Comparison of ENCODE assay signal across 26 mouse cellular contexts in genomic region chr3:105721681-105722201, GRCm38 (mm10). TPM values are rescaled to one million over a fixed set of nuclear protein-coding genes. Genes with fewer than 3 reads are reported as not detected.
A peak's percentile ranks its signal among the peaks of the same experiment; 100 is the strongest.
DNase-seq lines count a peak whose midpoint lies in the region; ATAC-seq and TF ChIP-seq lines count a peak whose summit lies in the region.
"Had no signal": no experiment of that assay in that cellular context is flagged by ENCODE, and none has a peak within 500 bp of the region (broad histone marks: within the 10 kb centered on the region; RNA-seq: fewer than 3 reads in every experiment).

No protein-coding gene starts in this region.

- no peaks in the 10 kb centered on the region for H3K27me3 ChIP-seq in midbrain, embryonic 16.5 days (ENCODE audit: control insufficient read depth, insufficient read depth, low read depth, low read length)
- H3K27me3 ChIP-seq in midbrain, embryonic 14.5 days (ENCODE audit: control insufficient read depth, insufficient read depth, low read length) = no peaks in the 10 kb centered on the region
- H3K27me3 ChIP-seq: embryonic facial prominence, embryonic 13.5 days; forebrain, embryonic 15.5 days; intestine, embryonic 15.5 days had no signal

- H3K27ac ChIP-seq in gastrocnemius, adult 2 months = peak overlapping the region; percentile 38
- H3K27ac ChIP-seq in midbrain, embryonic 16.5 days (ENCODE audit: low read length) = no peak overlapping the region
- no peak overlapping the region for H3K27ac ChIP-seq in midbrain, embryonic 14.5 days (replicated peaks; ENCODE audit: low read depth, low read length)
- H3K27ac ChIP-seq: embryonic facial prominence, embryonic 13.5 days; forebrain, embryonic 15.5 days; intestine, embryonic 15.5 days; midbrain, embryonic 10.5 days had no signal

- WGBS in midbrain, embryonic 16.5 days = 75% methylated on average over 2 of the region's 2 CpGs
- 79% methylated on average over 2 of the region's 2 CpGs for WGBS in midbrain, embryonic 14.5 days

- H3K4me3 ChIP-seq in gastrocnemius, adult 2 months = no peak overlapping the region
- H3K4me3 ChIP-seq in midbrain, embryonic 16.5 days (ENCODE audit: low read depth, low read length) = no peak overlapping the region
- no peak overlapping the region for H3K4me3 ChIP-seq in midbrain, embryonic 14.5 days (replicated peaks; ENCODE audit: low read depth, low read length)
- H3K4me3 ChIP-seq: embryonic facial prominence, embryonic 13.5 days; forebrain, embryonic 15.5 days; intestine, embryonic 15.5 days; midbrain, embryonic 10.5 days had no signal

- intact Hi-C loops in gastrocnemius, adult 2 months (cut with DNase I) = no loop called here

- TF ChIP-seq CTCF in gastrocnemius, adult 2 months (IDR thresholded peaks at IDR 0.05) = no peak

- ATAC-seq in midbrain, embryonic 16.5 days = peak; percentile 18; the same call in 1 of the 2 replicates
- no peak for ATAC-seq in midbrain, embryonic 14.5 days (ENCODE audit: low FRiP score, low TSS enrichment)
- peak; percentile 43 for ATAC-seq in monocyte, adult 5-6 weeks (replicated peaks; ENCODE audit: insufficient number of reproducible peaks, low FRiP score, low TSS enrichment, poor library complexity, severe bottlenecking)
- ATAC-seq: forebrain, embryonic 15.5 days; hindbrain, embryonic 16.5 days; intestine, embryonic 15.5 days had no signal

- H3K9me3 ChIP-seq in midbrain, embryonic 16.5 days (replicated peaks; ENCODE audit: control insufficient read depth, low read length, poor library complexity, severe bottlenecking) = no peaks in the 10 kb centered on the region
- H3K9me3 ChIP-seq in midbrain, embryonic 14.5 days (ENCODE audit: control insufficient read depth, low read length) = no peaks in the 10 kb centered on the region
- H3K9me3 ChIP-seq: embryonic facial prominence, embryonic 13.5 days; forebrain, embryonic 15.5 days; G1E; intestine, embryonic 15.5 days; midbrain, embryonic 10.5 days had no signal

- H3K4me2 ChIP-seq in midbrain, embryonic 16.5 days (ENCODE audit: low read length) = no peak overlapping the region
- no peak overlapping the region for H3K4me2 ChIP-seq in midbrain, embryonic 14.5 days (ENCODE audit: low read length)
- H3K4me2 ChIP-seq: embryonic facial prominence, embryonic 13.5 days; forebrain, embryonic 15.5 days; intestine, embryonic 15.5 days; liver, embryonic 11.5 days; lung, embryonic 14.5 days had no signal

- H3K9ac ChIP-seq in midbrain, embryonic 16.5 days (ENCODE audit: low read depth, low read length) = no peak overlapping the region
- H3K9ac ChIP-seq in midbrain, embryonic 14.5 days (replicated peaks; ENCODE audit: low read length) = no peak overlapping the region
- H3K9ac ChIP-seq: embryonic facial prominence, embryonic 13.5 days; forebrain, embryonic 15.5 days; intestine, embryonic 15.5 days; lung, embryonic 14.5 days had no signal

- no peaks in the 10 kb centered on the region for H3K4me1 ChIP-seq in midbrain, embryonic 16.5 days (ENCODE audit: control insufficient read depth, insufficient read depth, low read length)
- peaks cover 3% of the 10 kb centered on the region; the same call in 1 of the 2 replicates for H3K4me1 ChIP-seq in midbrain, embryonic 14.5 days (ENCODE audit: control insufficient read depth, insufficient read depth, low read length)
- H3K4me1 ChIP-seq: intestine, embryonic 15.5 days had no signal

- H3K36me3 ChIP-seq in midbrain, embryonic 16.5 days (ENCODE audit: control insufficient read depth, insufficient read depth, low read length) = no peaks in the 10 kb centered on the region
- H3K36me3 ChIP-seq in midbrain, embryonic 14.5 days (ENCODE audit: control insufficient read depth, insufficient read depth, low read length) = no peaks in the 10 kb centered on the region
- H3K36me3 ChIP-seq: embryonic facial prominence, embryonic 13.5 days; forebrain, embryonic 15.5 days; intestine, embryonic 15.5 days; midbrain, embryonic 10.5 days had no signal

- no peak for DNase-seq in gastrocnemius, adult 2 months
- no peak for DNase-seq in gastrocnemius, adult 8-10 months (ENCODE audit: low spot score in 2 of 2)
- no peak for DNase-seq in midbrain, embryonic 14.5 days
- no peak for DNase-seq in cerebellum, adult 11 months
- DNase-seq in cerebellum, postnatal 14 days = no peak
- DNase-seq: adrenal gland, adult 2 months; cerebellum, adult 18-20 months; cerebellum, postnatal 25 days; embryo, embryonic 11 days; gastrocnemius, postnatal 25 days; kidney, adult 8-10 months; kidney, postnatal 10 days; lung, embryonic 14.5 days; lung, postnatal 4 days; right cerebral cortex, postnatal 14 days; spleen, adult 18-20 months; thymus, postnatal 36 days had no signal

RNA-seq across cellular contexts. Expression of gene Inka2, which starts 17.3 kb away (rescaled TPM):
- total RNA-seq in gastrocnemius, adult 2 months (2021) = 1 to 10 TPM; 2.9 to 4.5 TPM
- 1 to 10 TPM; 2.5 to 4.4 (median 3.1) TPM for total RNA-seq in gastrocnemius, adult 8-10 months (2022)
- polyA plus RNA-seq in midbrain, embryonic 16.5 days (2015; fragmentation: Nextera tagmentation; extraction: Ambion mirVana) = 5.5 and 7.0 TPM in 2 replicates
- 1.5 and 3.2 TPM in 2 replicates for polyA plus RNA-seq in midbrain, embryonic 14.5 days (2014; fragmentation: Nextera tagmentation; extraction: Ambion mirVana)
- 0.21 to 0.29 TPM in 2 of 3 replicates, not detected in the other for total RNA-seq in monocyte, adult 5-6 weeks (2017)

RNA-seq across cellular contexts. Expression of gene Ddx20, which starts 34.4 kb away (rescaled TPM):
- total RNA-seq in gastrocnemius, adult 2 months (2021) = 10 to 100 TPM; 10.7 to 10.9 TPM
- total RNA-seq in gastrocnemius, adult 8-10 months (2022) = 10 to 100 TPM in 3 of 4 experiments, 1 to 10 TPM in 1; 8.9 to 13.5 (median 11.1) TPM
- 24.6 and 27.1 TPM in 2 replicates for polyA plus RNA-seq in midbrain, embryonic 16.5 days (2015; fragmentation: Nextera tagmentation; extraction: Ambion mirVana)
- 19.1 and 32.0 TPM in 2 replicates for polyA plus RNA-seq in midbrain, embryonic 14.5 days (2014; fragmentation: Nextera tagmentation; extraction: Ambion mirVana)
- total RNA-seq in monocyte, adult 5-6 weeks (2017) = 16.4 to 28.9 TPM (median 20.6 TPM) in 3 replicates
